Mouse (Mus musculus): ENCODE results near the gene Scamp3. TPM values are rescaled to one million over a fixed set of nuclear protein-coding genes. Genes with fewer than 3 reads are reported as not detected.

Gene Scamp3
- polyA plus RNA-seq, 1 experiment from 2014 or later = 94.4 TPM

- ATAC-seq (ENCODE audit: low FRiP score) = no peak
- Histone ChIP-seq H3K4me1 (peaks cover 84% of the 10 kb centered on the region), H3K4me2 (no peak overlapping the region), H3K9me3 (no peaks in the 10 kb centered on the region), H3K9ac (0 out of 2 replicates have a peak overlapping the region, but pooled peaks have one; percentile 18), H3K27ac (peak overlapping the region; percentile 57), H3K36me3 (replicated peaks) (peaks cover 51% of the 10 kb centered on the region), H3K27me3 (no peaks in the 10 kb centered on the region), H3K4me3 (replicated peaks) (no peak overlapping the region)
- whole genome bisulfite sequencing = 45% methylated on average over 8 of the region's 8 CpGs
Measured at GRCm38 (mm10) chr3:89219546-89219945, 42.3 kb downstream of the Scamp3 start.

GRCm38 (mm10) chr3:89221167-89221566 lies 43.9 kb downstream of the Scamp3 start:
- no peaks in the 10 kb centered on the region for H3K27me3 ChIP-seq
- 63% methylated on average over 5 of the region's 5 CpGs for WGBS
- peaks cover 84% of the 10 kb centered on the region for H3K4me1 ChIP-seq
- no peaks in the 10 kb centered on the region for H3K9me3 ChIP-seq
- H3K27ac ChIP-seq = peak overlapping the region; percentile 50; the same call in 1 of the 2 replicates
- H3K4me2 ChIP-seq = no peak overlapping the region
- H3K4me3 ChIP-seq (replicated peaks) = no peak overlapping the region
- H3K9ac ChIP-seq = no peak overlapping the region
- ATAC-seq (ENCODE audit: low FRiP score) = no peak
- H3K36me3 ChIP-seq (replicated peaks) = peaks cover 61% of the 10 kb centered on the region

- Histone ChIP-seq H3K4me3 (replicated peaks) (peak overlapping the region; percentile 76), H3K4me2 (peak overlapping the region; percentile 95), H3K36me3 (replicated peaks) (peaks cover 49% of the 10 kb centered on the region), H3K4me1 (peaks cover 76% of the 10 kb centered on the region), H3K27ac (peak overlapping the region; percentile 98), H3K9me3 (no peaks in the 10 kb centered on the region), H3K27me3 (no peaks in the 10 kb centered on the region), H3K9ac (peak overlapping the region; percentile 92)
- no peak for ATAC-seq (ENCODE audit: low FRiP score)
- WGBS = 30% methylated on average over 11 of the region's 11 CpGs
Measured at GRCm38 (mm10) chr3:89224796-89225195, 47.5 kb downstream of the Scamp3 start.

GRCm38 (mm10) chr3:89225321-89225815 lies 48.1 kb downstream of the Scamp3 start:
- peak overlapping the region; percentile 95 for H3K4me2 ChIP-seq
- peaks cover 45% of the 10 kb centered on the region for H3K36me3 ChIP-seq (replicated peaks)
- 11% methylated on average over 12 of the region's 12 CpGs for WGBS
- peak overlapping the region; percentile 92 for H3K9ac ChIP-seq
- H3K27ac ChIP-seq = peak overlapping the region; percentile 98
- H3K9me3 ChIP-seq = no peaks in the 10 kb centered on the region
- no peaks in the 10 kb centered on the region for H3K27me3 ChIP-seq
- H3K4me1 ChIP-seq = peaks cover 73% of the 10 kb centered on the region
- no peak for ATAC-seq (ENCODE audit: low FRiP score)
- peak overlapping the region; percentile 76 for H3K4me3 ChIP-seq (replicated peaks)

- H3K4me2 ChIP-seq = peak overlapping the region; percentile 95
- H3K4me1 ChIP-seq = peaks cover 71% of the 10 kb centered on the region
- peak overlapping the region; percentile 76 for H3K4me3 ChIP-seq (replicated peaks)
- H3K27me3 ChIP-seq = no peaks in the 10 kb centered on the region
- peak overlapping the region; percentile 98 for H3K27ac ChIP-seq
- no peaks in the 10 kb centered on the region for H3K9me3 ChIP-seq
- peak overlapping the region; percentile 92 for H3K9ac ChIP-seq
- 4% methylated on average over 4 of the region's 4 CpGs for WGBS
- H3K36me3 ChIP-seq (replicated peaks) = peaks cover 44% of the 10 kb centered on the region
- peak; percentile 77 for ATAC-seq (ENCODE audit: low FRiP score)
Measured at GRCm38 (mm10) chr3:89225918-89226317, 48.6 kb downstream of the Scamp3 start.

- Histone ChIP-seq H3K9me3 (no peaks in the 10 kb centered on the region), H3K9ac (peak overlapping the region; percentile 92), H3K4me1 (peaks cover 67% of the 10 kb centered on the region), H3K27ac (peak overlapping the region; percentile 98), H3K27me3 (no peaks in the 10 kb centered on the region), H3K36me3 (replicated peaks) (peaks cover 39% of the 10 kb centered on the region), H3K4me3 (replicated peaks) (peak overlapping the region; percentile 76), H3K4me2 (peak overlapping the region; percentile 95)
- ATAC-seq (ENCODE audit: low FRiP score) = no peak
- WGBS = 1% methylated on average over 11 of the region's 11 CpGs
Measured at GRCm38 (mm10) chr3:89226361-89226760, 49.1 kb downstream of the Scamp3 start.

- no peak; the same call in 1 of the 2 replicates for ATAC-seq (ENCODE audit: low FRiP score)
- Histone ChIP-seq H3K4me3 (replicated peaks) (peak within 1 kb of the TSS; percentile 76), H3K4me1 (peaks cover 66% of the 10 kb centered on the region), H3K9ac (peak within 1 kb of the TSS; percentile 92), H3K4me2 (peak within 1 kb of the TSS; percentile 95), H3K27ac (peak within 1 kb of the TSS; percentile 98), H3K9me3 (no peaks in the 10 kb centered on the region), H3K27me3 (no peaks in the 10 kb centered on the region), H3K36me3 (replicated peaks) (peaks cover 34% of the 10 kb centered on the region)
- WGBS = 2% methylated on average over 21 of the region's 21 CpGs
Measured at GRCm38 (mm10) chr3:89226900-89227299, 49.6 kb downstream of the Scamp3 start, which contains the start of gene Mtx1. Gene Mtx1, minus strand, starts transcription at chr3:89227088.

- 1% methylated on average over 41 of the region's 41 CpGs for WGBS
- peak overlapping the region; percentile 95 for H3K4me2 ChIP-seq
- peak overlapping the region; percentile 92 for H3K9ac ChIP-seq
- H3K27ac ChIP-seq = peak overlapping the region; percentile 98
- peak overlapping the region; percentile 76 for H3K4me3 ChIP-seq (replicated peaks)
- no peaks in the 10 kb centered on the region for H3K9me3 ChIP-seq
- H3K27me3 ChIP-seq = no peaks in the 10 kb centered on the region
- peak; percentile 85 for ATAC-seq (ENCODE audit: low FRiP score)
- H3K4me1 ChIP-seq = peaks cover 61% of the 10 kb centered on the region
- peaks cover 29% of the 10 kb centered on the region for H3K36me3 ChIP-seq (replicated peaks)
Measured at GRCm38 (mm10) chr3:89227307-89228179, 50.3 kb downstream of the Scamp3 start.

GRCm38 (mm10) chr3:89228180-89228549 lies 50.9 kb downstream of the Scamp3 start:
- WGBS = under 1% methylated on average over 20 of the region's 20 CpGs
- Histone ChIP-seq H3K27me3 (no peaks in the 10 kb centered on the region), H3K27ac (peak overlapping the region; percentile 98), H3K4me3 (replicated peaks) (peak overlapping the region; percentile 76), H3K9ac (peak overlapping the region; percentile 92; the same call in 1 of the 2 replicates), H3K36me3 (replicated peaks) (peaks cover 24% of the 10 kb centered on the region), H3K4me2 (peak overlapping the region; percentile 95), H3K9me3 (no peaks in the 10 kb centered on the region), H3K4me1 (peaks cover 54% of the 10 kb centered on the region)
- ATAC-seq (ENCODE audit: low FRiP score) = peak; percentile 25; the same call in 1 of the 2 replicates

GRCm38 (mm10) chr3:89228836-89229235 lies 51.6 kb downstream of the Scamp3 start, which contains the start of gene Muc1:
Gene Muc1, plus strand, starts transcription at chr3:89229057.
- Histone ChIP-seq H3K27me3 (no peaks in the 10 kb centered on the region), H3K27ac (peak within 1 kb of the TSS; percentile 98), H3K9me3 (no peaks in the 10 kb centered on the region), H3K9ac (peak within 1 kb of the TSS; percentile 92), H3K4me2 (peak within 1 kb of the TSS; percentile 95), H3K36me3 (replicated peaks) (peaks cover 24% of the 10 kb centered on the region), H3K4me1 (peaks cover 48% of the 10 kb centered on the region), H3K4me3 (replicated peaks) (peak within 1 kb of the TSS; percentile 76)
- ATAC-seq (ENCODE audit: low FRiP score) = no peak
- WGBS = 36% methylated on average over 10 of the region's 10 CpGs

GRCm38 (mm10) chr3:89229276-89229675 lies 52.0 kb downstream of the Scamp3 start:
- Histone ChIP-seq H3K4me2 (no peak overlapping the region), H3K4me3 (replicated peaks) (no peak overlapping the region), H3K9me3 (no peaks in the 10 kb centered on the region), H3K27ac (no peak overlapping the region), H3K36me3 (replicated peaks) (peaks cover 24% of the 10 kb centered on the region), H3K27me3 (no peaks in the 10 kb centered on the region), H3K9ac (no peak overlapping the region), H3K4me1 (peaks cover 43% of the 10 kb centered on the region)
- 50% methylated on average over 4 of the region's 4 CpGs for WGBS
- no peak for ATAC-seq (ENCODE audit: low FRiP score)

GRCm38 (mm10) chr3:89230561-89230960 lies 53.3 kb downstream of the Scamp3 start:
- WGBS = 95% methylated on average over 2 of the region's 2 CpGs
- peaks cover 30% of the 10 kb centered on the region for H3K4me1 ChIP-seq

More at GRCm38 (mm10) chr3:89230561-89230960, 53.3 kb downstream of the Scamp3 start:
- no peak overlapping the region for H3K9ac ChIP-seq
- no peak overlapping the region for H3K4me2 ChIP-seq
- no peak for ATAC-seq (ENCODE audit: low FRiP score)
- H3K27ac ChIP-seq = no peak overlapping the region
- H3K36me3 ChIP-seq (replicated peaks) = peaks cover 25% of the 10 kb centered on the region
- H3K4me3 ChIP-seq (replicated peaks) = no peak overlapping the region
- no peaks in the 10 kb centered on the region for H3K9me3 ChIP-seq
- no peaks in the 10 kb centered on the region for H3K27me3 ChIP-seq
